In genomic region chr1:39949205-39949604, GRCm38 (mm10) we compare ENCODE assay signal across 11 mouse cellular contexts. TPM values are rescaled to one million over a fixed set of nuclear protein-coding genes. Genes with fewer than 3 reads are reported as not detected.
A peak's percentile ranks its signal among the peaks of the same experiment; 100 is the strongest.
DNase-seq lines count a peak whose midpoint lies in the region; ATAC-seq lines count a peak whose summit lies in the region.
"Had no signal": no experiment of that assay in that cellular context is flagged by ENCODE, and none has a peak within 500 bp of the region (broad histone marks: within the 10 kb centered on the region; RNA-seq: fewer than 3 reads in every experiment).

No protein-coding gene starts in this region.

- no peaks in the 10 kb centered on the region for H3K27me3 ChIP-seq in hindbrain, embryonic 12.5 days
- H3K27me3 ChIP-seq in hindbrain, embryonic 16.5 days (replicated peaks; ENCODE audit: control insufficient read depth, insufficient read depth, low read length) = no peaks in the 10 kb centered on the region
- H3K27me3 ChIP-seq in liver, embryonic 15.5 days = no peaks in the 10 kb centered on the region

- H3K9me3 ChIP-seq in hindbrain, embryonic 12.5 days (replicated peaks) = no peaks in the 10 kb centered on the region
- no peaks in the 10 kb centered on the region for H3K9me3 ChIP-seq in hindbrain, embryonic 16.5 days (ENCODE audit: control insufficient read depth, low read length)
- H3K9me3 ChIP-seq in liver, embryonic 15.5 days (replicated peaks) = no peaks in the 10 kb centered on the region

- intact Hi-C loops in left cerebral cortex, postnatal 25 days (cut with DNase I) = no loop called here

- H3K4me1 ChIP-seq in hindbrain, embryonic 12.5 days = peaks cover 91% of the 10 kb centered on the region
- peaks cover 76% of the 10 kb centered on the region for H3K4me1 ChIP-seq in hindbrain, embryonic 16.5 days (ENCODE audit: control insufficient read depth, insufficient read depth, low read depth, low read length)
- H3K4me1 ChIP-seq in liver, embryonic 15.5 days (replicated peaks) = peaks cover 39% of the 10 kb centered on the region

- H3K36me3 ChIP-seq in hindbrain, embryonic 12.5 days = no peaks in the 10 kb centered on the region
- no peaks in the 10 kb centered on the region for H3K36me3 ChIP-seq in hindbrain, embryonic 16.5 days (ENCODE audit: control insufficient read depth, insufficient read depth, low read length)
- no peaks in the 10 kb centered on the region for H3K36me3 ChIP-seq in liver, embryonic 15.5 days (replicated peaks)

- no peak overlapping the region for H3K9ac ChIP-seq in hindbrain, embryonic 12.5 days
- no peak overlapping the region for H3K9ac ChIP-seq in hindbrain, embryonic 16.5 days (ENCODE audit: low read depth, low read length)
- H3K9ac ChIP-seq in liver, embryonic 15.5 days = no peak overlapping the region

- no peak overlapping the region for H3K4me2 ChIP-seq in hindbrain, embryonic 12.5 days (replicated peaks)
- no peak overlapping the region for H3K4me2 ChIP-seq in hindbrain, embryonic 16.5 days (ENCODE audit: low read length)
- peak overlapping the region; percentile 39 for H3K4me2 ChIP-seq in liver, embryonic 15.5 days

- DNase-seq in CD4-positive, CD25-positive, alpha-beta regulatory T cell, adult 2 months (ENCODE audit: low read depth, low spot score) = peak; percentile 74
- no peak for DNase-seq in urinary bladder, postnatal 4 days (ENCODE audit: low spot score in 2 of 2)
- DNase-seq in adrenal gland, adult (ENCODE audit: inconsistent age in 2 of 2, low spot score in 1 of 2) = no peak
- no peak for DNase-seq in left cerebral cortex, postnatal 25 days (ENCODE audit: low spot score in 2 of 2)
- DNase-seq: cerebellum, adult 8-10 months; gastrocnemius, postnatal 10 days; right cerebral cortex, adult 18-20 months had no signal

- WGBS in hindbrain, embryonic 12.5 days = 63% methylated on average over 5 of the region's 5 CpGs
- 49% methylated on average over 5 of the region's 5 CpGs for WGBS in hindbrain, embryonic 16.5 days
- 21% methylated on average over 5 of the region's 5 CpGs for WGBS in liver, embryonic 15.5 days (ENCODE audit: insufficient replicate concordance)

- no peak for ATAC-seq in hindbrain, embryonic 12.5 days (ENCODE audit: low FRiP score)
- ATAC-seq in hindbrain, embryonic 16.5 days = no peak
- peak; percentile 46; the same call in 1 of the 2 replicates for ATAC-seq in erythroid progenitor cell, adult 5-6 weeks (replicated peaks; ENCODE audit: low FRiP score, poor library complexity, severe bottlenecking)
- peak; percentile 62; the same call in 1 of the 2 replicates for ATAC-seq in liver, embryonic 15.5 days (ENCODE audit: insufficient read depth)

- 0 out of 2 replicates have a peak overlapping the region, but pooled peaks have one; percentile 87 for H3K27ac ChIP-seq in hindbrain, embryonic 12.5 days
- H3K27ac ChIP-seq in hindbrain, embryonic 16.5 days (ENCODE audit: low read depth, low read length) = no peak overlapping the region
- H3K27ac ChIP-seq in liver, embryonic 15.5 days (replicated peaks) = no peak overlapping the region; the same call in 1 of the 2 replicates

- H3K4me3 ChIP-seq in hindbrain, embryonic 12.5 days = no peak overlapping the region
- no peak overlapping the region for H3K4me3 ChIP-seq in hindbrain, embryonic 16.5 days (ENCODE audit: low read length)
- no peak overlapping the region for H3K4me3 ChIP-seq in liver, embryonic 15.5 days (replicated peaks)

RNA-seq across cellular contexts. Expression of gene Map4k4, which starts 48.5 kb away (rescaled TPM):
- polyA plus RNA-seq in hindbrain, embryonic 12.5 days (2016; fragmentation: Nextera tagmentation; extraction: Ambion mirVana) = 65.6 and 66.2 TPM in 2 replicates
- 21.7 and 22.1 TPM in 2 replicates for polyA plus RNA-seq in hindbrain, embryonic 16.5 days (2015; fragmentation: Nextera tagmentation; extraction: Ambion mirVana)
- total RNA-seq in erythroid progenitor cell, adult 5-6 weeks (2015; ENCODE audit: low replicate concordance) = 15.9 and 28.1 TPM in 2 replicates
- 13.2 and 28.7 TPM in 2 replicates for total RNA-seq in erythroid progenitor cell, adult 5-6 weeks (2017; ENCODE audit: low replicate concordance)
- polyA plus RNA-seq in liver, embryonic 15.5 days (2015; fragmentation: Nextera tagmentation; extraction: Ambion mirVana) = 3.5 and 4.4 TPM in 2 replicates
- 100 to 1,000 TPM; 115 to 131 TPM for total RNA-seq in left cerebral cortex, postnatal 25 days (2021)

Comparison
In these comparisons a context has a peak if more than half of its experiments do, and no peak if none do; other contexts are left out.
1. ATAC-seq: peak in erythroid progenitor cell, adult 5-6 weeks (single experiment) and liver, embryonic 15.5 days (single experiment); none in hindbrain, embryonic 12.5 days (single experiment) and hindbrain, embryonic 16.5 days (single experiment).